Mouse (Mus musculus): Measurements from ENCODE around the gene Omd. TPM values are rescaled to one million over a fixed set of nuclear protein-coding genes. Genes with fewer than 3 reads are reported as not detected.

Gene Omd
- not detected in 2 replicates for polyA plus RNA-seq (2012; ENCODE audit: low replicate concordance)

DNA sequence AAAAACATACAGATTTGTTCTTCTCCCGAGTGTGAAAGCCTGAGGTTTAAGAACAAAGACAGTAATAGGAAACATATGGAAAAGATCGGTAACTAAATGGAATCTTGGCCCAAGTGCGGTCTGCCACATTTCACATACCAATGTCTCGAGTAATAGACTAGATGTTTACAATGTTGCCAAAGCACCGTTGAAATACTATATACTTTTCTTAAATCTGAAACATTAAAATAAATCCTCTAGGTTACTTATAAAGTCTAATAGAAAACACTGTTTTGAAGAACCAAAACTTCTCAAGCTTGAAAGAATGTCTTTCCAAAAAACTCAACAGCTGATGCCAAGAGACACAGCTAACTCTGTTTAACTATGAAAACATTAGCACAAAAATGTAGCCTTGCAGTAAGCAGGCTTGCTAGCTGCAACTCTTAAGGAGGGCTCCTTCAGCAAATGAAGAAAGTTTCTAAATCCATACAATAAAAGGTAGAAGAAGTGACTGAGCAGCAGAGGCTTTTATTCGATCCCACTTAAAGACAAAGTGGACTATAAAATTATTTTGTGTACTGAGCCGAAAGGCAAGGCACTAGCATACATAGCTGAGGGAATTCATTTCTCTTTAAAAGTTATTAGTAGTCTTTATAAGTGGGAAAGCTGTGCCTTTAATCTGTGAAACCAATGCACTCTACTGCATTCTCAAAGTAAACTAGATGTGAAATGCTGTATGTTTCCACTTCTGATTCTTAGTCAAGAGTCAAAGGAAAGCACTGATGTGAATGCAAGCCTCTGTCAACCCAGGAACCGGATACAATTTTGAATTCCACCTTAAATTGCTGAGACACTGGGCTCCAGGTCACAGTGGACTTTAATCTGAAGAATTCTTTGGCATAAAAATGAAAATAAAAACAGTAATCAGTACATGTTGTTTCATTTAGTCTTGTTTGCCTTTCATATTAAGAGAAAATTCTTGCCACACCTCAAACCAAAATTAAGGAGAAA is at the start of gene Omd:
Omd (plus strand) TSS at position 922 of the 990 bp plus-strand sequence.

DNA sequence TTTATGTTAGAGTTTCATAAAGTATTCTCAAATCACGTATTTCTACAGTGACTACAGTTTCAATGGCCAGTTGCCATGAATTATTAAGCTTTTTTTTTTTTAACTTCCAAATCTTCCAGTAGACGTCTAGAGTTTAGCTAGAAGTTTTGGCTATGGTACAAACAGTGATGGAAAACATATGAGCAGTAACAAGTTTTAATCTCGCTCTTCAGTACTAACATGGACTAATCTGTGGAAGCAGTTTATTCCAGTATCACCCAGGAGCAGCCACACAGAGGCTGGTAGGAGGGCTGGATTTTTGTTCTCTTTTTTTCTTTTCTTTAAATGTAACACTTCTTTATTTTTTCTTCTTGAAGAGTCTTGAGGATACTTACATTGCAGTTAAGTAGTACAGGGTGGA is 38.0 kb upstream of the Omd start, which contains the start of gene Aspn:
Aspn (plus strand) TSS at position 165 of the 400 bp plus-strand sequence.

DNA sequence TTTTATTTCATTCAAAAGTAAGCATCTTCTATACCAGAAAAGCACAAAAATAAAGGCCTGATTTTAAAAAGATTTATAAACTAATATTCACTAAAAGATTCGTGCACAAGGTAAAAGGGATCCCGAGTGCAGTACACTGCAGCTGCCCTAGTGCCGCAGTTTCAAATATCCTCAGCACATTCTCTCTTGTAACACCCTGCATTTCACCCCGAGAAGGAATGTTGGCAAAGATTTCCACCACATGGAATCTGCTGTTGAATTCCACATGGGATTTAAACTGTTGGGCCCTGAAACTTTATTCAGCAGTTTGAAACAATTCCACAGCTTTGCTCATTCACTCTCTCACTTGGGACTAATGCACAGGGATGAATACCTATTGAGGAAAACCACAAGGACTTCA is 25.5 kb downstream of the Omd start, which contains the start of gene Ogn:
Ogn (plus strand) TSS at position 333 of the 400 bp plus-strand sequence.

Other genes with a start within 250 kb of the Omd start
- gene Bicd2, start 240.9 kb upstream of the Omd start, polyA plus RNA-seq (2012; ENCODE audit: low replicate concordance) = 22.8 and 23.5 TPM in 2 replicates
- gene Ippk, start 161.2 kb upstream of the Omd start, polyA plus RNA-seq (2012; ENCODE audit: low replicate concordance) = 0.60 and 1.3 TPM in 2 replicates
- 0.03 TPM in 1 of 2 replicates, not detected in the other for gene Tes3-ps, start 89.1 kb upstream of the Omd start, polyA plus RNA-seq (2012; ENCODE audit: low replicate concordance)
- gene Ecm2, start 77.7 kb upstream of the Omd start, polyA plus RNA-seq (2012; ENCODE audit: low replicate concordance) = 0.08 TPM in 1 of 2 replicates, not detected in the other
- gene Aspn, start 38.0 kb upstream of the Omd start, polyA plus RNA-seq (2012; ENCODE audit: low replicate concordance) = not detected in 2 replicates
- gene Ogn, start 25.6 kb downstream of the Omd start, polyA plus RNA-seq (2012; ENCODE audit: low replicate concordance) = not detected in 2 replicates
- gene Cenpp, start 70.3 kb downstream of the Omd start, polyA plus RNA-seq (2012; ENCODE audit: low replicate concordance) = 0.84 and 1.2 TPM in 2 replicates
- gene Nol8, start 70.6 kb downstream of the Omd start, polyA plus RNA-seq (2012; ENCODE audit: low replicate concordance) = 0.50 and 2.9 TPM in 2 replicates
- gene Iars, start 99.6 kb downstream of the Omd start, polyA plus RNA-seq (2012; ENCODE audit: low replicate concordance) = 2.7 and 10.0 TPM in 2 replicates
- gene Gm30302, start 216.5 kb downstream of the Omd start, polyA plus RNA-seq (2012; ENCODE audit: low replicate concordance) = not detected in 2 replicates